Mouse (Mus musculus): Measurements from ENCODE around the gene Prl7d1.
"Not testable (repeated sequence)": the region's sequence is repeated elsewhere in the genome, so short reads cannot be mapped to it uniquely, and the experiment has no call there.

Prl7d1 gene

GRCm38 (mm10) chr13:27716636-27717035 lies at the start of gene Prl7d1:
Prl7d1 (minus strand) TSS chr13:27716736.
- DNase-seq (ENCODE audit: low spot score), result no peak

DNA sequence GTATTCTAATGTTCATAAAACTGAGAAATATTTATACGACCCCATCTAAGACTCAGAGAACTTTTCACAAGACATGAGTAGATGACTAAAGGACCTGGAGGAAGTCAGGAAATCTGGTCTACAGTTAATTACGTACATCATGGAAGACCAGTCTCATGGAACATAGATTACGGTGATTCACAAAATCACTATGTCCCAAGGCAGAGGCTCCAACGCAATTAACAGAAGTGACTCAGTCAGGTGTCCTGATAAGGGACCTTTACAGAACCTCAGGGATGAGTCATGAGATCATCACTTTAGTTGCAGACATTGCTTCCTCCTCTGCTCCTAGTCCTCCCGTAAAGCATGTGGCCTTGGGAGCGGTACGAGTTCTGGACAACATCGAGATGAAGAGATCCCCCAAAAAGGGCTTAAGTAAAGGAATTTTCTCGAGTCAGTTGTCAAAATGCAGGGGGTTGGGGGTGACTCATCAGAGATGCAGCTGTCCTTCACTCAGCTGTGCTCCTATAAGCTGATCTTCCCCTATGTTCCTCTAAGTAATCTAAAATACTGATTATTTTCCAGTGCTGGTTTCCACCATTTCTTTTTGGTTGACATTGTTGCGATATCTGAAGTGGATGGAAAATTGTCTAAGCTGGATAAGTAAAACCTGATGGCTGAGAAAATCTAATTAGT lies 18.1 kb upstream of the Prl7d1 start:
- no peak for DNase-seq (ENCODE audit: low spot score)

DNA sequence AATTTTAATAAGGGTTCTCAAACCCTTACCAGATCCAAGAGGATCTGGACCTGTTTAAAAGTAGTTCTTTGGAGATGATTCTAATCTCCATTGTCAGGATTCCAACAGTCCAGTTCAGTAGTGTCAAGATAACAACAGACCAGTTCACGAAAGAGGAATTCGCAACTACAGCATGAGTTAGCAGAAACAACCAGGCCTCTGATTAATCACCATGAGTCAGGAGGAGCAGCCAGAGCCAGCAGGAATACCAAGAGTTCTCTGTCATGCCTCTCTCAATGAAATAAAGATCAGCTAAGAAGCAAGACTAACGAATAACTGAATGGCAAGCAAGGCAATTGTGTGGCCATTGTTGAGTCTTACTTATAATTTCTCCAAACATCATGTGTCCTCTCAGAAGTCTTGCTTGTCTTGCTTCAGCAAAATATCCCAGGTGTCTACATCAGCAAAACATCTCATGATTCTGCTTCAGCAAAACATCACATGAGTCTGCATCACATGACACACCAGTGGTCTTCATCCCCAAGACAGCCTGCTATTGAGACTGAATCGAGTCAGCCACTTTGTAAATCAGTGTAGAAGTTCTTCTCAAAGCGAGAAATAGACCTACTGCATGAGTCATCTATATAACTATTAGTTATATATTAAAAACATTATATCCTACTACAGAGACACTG lies 13.9 kb upstream of the Prl7d1 start:
- DNase-seq (ENCODE audit: low spot score), result not testable (repeated sequence)

DNA sequence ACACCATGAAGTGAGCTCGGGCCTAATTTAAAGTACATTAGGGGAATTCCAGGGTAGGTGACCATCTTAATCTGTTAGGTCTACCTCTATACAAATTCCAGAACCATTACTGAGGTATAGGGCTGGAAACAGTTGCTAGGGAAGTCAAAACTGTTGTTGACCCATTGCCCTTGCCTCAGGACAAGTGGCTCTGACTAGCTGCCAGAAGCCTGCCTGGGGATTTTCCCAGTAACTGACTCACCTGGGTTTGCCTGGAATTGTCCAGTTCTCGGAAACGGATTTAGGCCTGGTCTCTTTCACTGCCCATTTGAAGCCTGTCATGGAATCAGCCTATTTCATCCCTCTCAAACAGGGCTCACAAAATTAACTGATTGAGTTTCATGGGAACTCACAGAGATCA lies 8.5 kb upstream of the Prl7d1 start:
- DNase-seq (ENCODE audit: low spot score), result not testable (repeated sequence)

- no peak for DNase-seq (ENCODE audit: low spot score)
Measured at GRCm38 (mm10) chr13:27706521-27706920, 10.0 kb downstream of the Prl7d1 start.

DNA sequence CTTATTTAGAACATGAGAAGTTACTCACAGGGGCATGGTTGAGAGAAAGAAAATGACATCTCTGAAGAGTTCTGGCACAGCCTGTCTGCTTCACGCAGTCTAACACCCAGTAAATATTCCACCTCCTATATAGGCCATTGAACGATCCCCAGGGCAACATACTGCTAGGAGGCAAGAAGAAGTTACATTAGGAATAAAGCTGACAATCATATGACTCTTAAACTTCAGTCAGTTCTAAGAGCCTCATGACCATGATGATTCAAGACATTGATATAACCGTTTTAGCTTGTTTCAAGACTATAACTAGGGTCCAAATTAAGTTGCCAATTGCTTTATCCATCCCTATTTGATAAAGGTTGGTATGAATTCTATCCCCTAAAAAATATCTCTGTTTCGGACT lies 48.6 kb downstream of the Prl7d1 start, which contains the start of gene Prl7a2:
Prl7a2 (minus strand) TSS at position 101 of the 400 bp plus-strand sequence.
- DNase-seq (ENCODE audit: low spot score), result no peak

GRCm38 (mm10) chr13:27660747-27661146 lies 55.8 kb downstream of the Prl7d1 start:
- no peak for DNase-seq (ENCODE audit: low spot score)
